Mouse (Mus musculus) intestine, postnatal 0 days (tissue): ENCODE data around the gene Pde4b. TPM values are rescaled to one million over a fixed set of nuclear protein-coding genes. Genes with fewer than 3 reads are reported as not detected.

ENCODE experiments used
- ATAC-seq: fragments of 200-750 bp; cut with Nextera tagmentation; 2 replicates; pipeline ENCODE4 v1.8.0; 2017; ENCODE audit warnings: mild to moderate bottlenecking, moderate TSS enrichment, moderate library complexity
- H3K27ac ChIP-seq: fragments of 300-500 bp; sonication (generic); 2 replicates; pipeline ENCODE4 v1.5.1; 2014; ENCODE audit warnings: mild to moderate bottlenecking, low read depth, low read length, moderate library complexity
- H3K27me3 ChIP-seq: fragments of 300-500 bp; sonication (generic); replicated peaks from 2 replicates; pipeline ENCODE4 v1.6.1; 2014; ENCODE audit warnings: low read length, mixed read lengths; ENCODE audit not compliant: control insufficient read depth, insufficient read depth
- H3K36me3 ChIP-seq: fragments of 300-500 bp; sonication (generic); 2 replicates; pipeline ENCODE4 v1.6.1; 2014; ENCODE audit warnings: mild to moderate bottlenecking, moderate library complexity; ENCODE audit not compliant: control insufficient read depth, insufficient read depth
- H3K4me1 ChIP-seq: fragments of 300-500 bp; sonication (generic); replicated peaks from 2 replicates; pipeline ENCODE4 v1.6.1; 2014; ENCODE audit warnings: antibody characterized with exemption, low read length, mixed read lengths; ENCODE audit not compliant: control insufficient read depth, insufficient read depth
- H3K4me2 ChIP-seq: fragments of 300-500 bp; sonication (generic); replicated peaks from 2 replicates; pipeline ENCODE4 v1.6.1; 2014; ENCODE audit warnings: low read depth, mild to moderate bottlenecking, moderate library complexity
- H3K4me3 ChIP-seq: fragments of 300-500 bp; sonication (generic); 2 replicates; pipeline ENCODE4 v1.5.1; 2014; ENCODE audit warnings: low read depth, low read length
- H3K9ac ChIP-seq: fragments of 300-500 bp; sonication (generic); 2 replicates; pipeline ENCODE4 v1.6.1; 2014; ENCODE audit warnings: mild to moderate bottlenecking, low read depth, low read length
- H3K9me3 ChIP-seq: fragments of 300-500 bp; sonication (generic); 2 replicates; pipeline ENCODE4 v1.6.1; 2016; ENCODE audit warnings: mixed run types; ENCODE audit not compliant: control insufficient read depth
- CTCF ChIP-seq: sonication (generic); IDR thresholded peaks from 2 replicates; pipeline ENCODE4 v1.5.1; 2016; ENCODE audit warnings: low read depth, mild to moderate bottlenecking, control low read depth, antibody characterized with exemption, moderate library complexity
- WGBS: fragments of 180-500 bp; shearing (Covaris S2); extraction: QIAGEN DNeasy Blood & Tissue Kit; methylation state at CpG from one replicate; pipeline ENCODE4 v1.1.7; 2014; 5-methylcytosine and 5-hydroxymethylcytosine counted together
- polyA plus RNA-seq: library from polyadenylated mRNA; unstranded; fragments of >200 nt; fragmentation: Nextera tagmentation; extraction: Ambion mirVana; gene quantifications from 2 replicates; pipeline ENCODE4 v1.2.1, GENCODE M21; 2015

Pde4b gene
- polyA plus RNA-seq, 1 experiment from 2014 or later = 6.9 TPM

- H3K9me3 ChIP-seq = no peaks in the 10 kb centered on the region
- H3K27ac ChIP-seq = no peak overlapping the region; the same call in 1 of the 2 replicates
- no peak overlapping the region for H3K4me2 ChIP-seq
- no peak for TF ChIP-seq CTCF
- whole genome bisulfite sequencing = 43% methylated on average over 6 of the region's 6 CpGs
- no peaks in the 10 kb centered on the region for H3K36me3 ChIP-seq
- H3K27me3 ChIP-seq = no peaks in the 10 kb centered on the region
- H3K4me3 ChIP-seq = no peak overlapping the region
- no peak for ATAC-seq
- H3K9ac ChIP-seq = no peak overlapping the region
- no peaks in the 10 kb centered on the region for H3K4me1 ChIP-seq
These were observed 497.4 kb downstream of the Pde4b start for GRCm38 (mm10) chr4:102584601-102585265.

GRCm38 (mm10) chr4:102585541-102585940 lies 498.2 kb downstream of the Pde4b start:
- WGBS = 64% methylated on average over 3 of the region's 4 CpGs
- H3K27me3 ChIP-seq = no peaks in the 10 kb centered on the region
- TF ChIP-seq CTCF = no peak
- no peaks in the 10 kb centered on the region for H3K9me3 ChIP-seq
- no peaks in the 10 kb centered on the region for H3K4me1 ChIP-seq
- no peak overlapping the region for H3K27ac ChIP-seq
- H3K4me3 ChIP-seq = no peak overlapping the region
- no peak overlapping the region for H3K9ac ChIP-seq
- no peak for ATAC-seq
- H3K36me3 ChIP-seq = no peaks in the 10 kb centered on the region
- no peak overlapping the region for H3K4me2 ChIP-seq

- H3K4me2 ChIP-seq = no peak overlapping the region
- WGBS = 88% methylated on average over 3 of the region's 3 CpGs
- H3K27me3 ChIP-seq = no peaks in the 10 kb centered on the region
- H3K9ac ChIP-seq = no peak overlapping the region
- no peak for ATAC-seq
- H3K27ac ChIP-seq = no peak overlapping the region
- no peaks in the 10 kb centered on the region for H3K4me1 ChIP-seq
- no peaks in the 10 kb centered on the region for H3K36me3 ChIP-seq
- TF ChIP-seq CTCF = no peak
- H3K9me3 ChIP-seq = no peaks in the 10 kb centered on the region
- no peak overlapping the region for H3K4me3 ChIP-seq
These were observed 499.4 kb downstream of the Pde4b start for GRCm38 (mm10) chr4:102586787-102587186.

GRCm38 (mm10) chr4:102588668-102589455 lies 501.5 kb downstream of the Pde4b start:
- Histone ChIP-seq H3K27me3 (no peaks in the 10 kb centered on the region), H3K27ac (no peak overlapping the region), H3K9me3 (no peaks in the 10 kb centered on the region), H3K9ac (no peak overlapping the region), H3K36me3 (no peaks in the 10 kb centered on the region), H3K4me3 (peak overlapping the region; percentile 9), H3K4me2 (peak overlapping the region; percentile 51), H3K4me1 (no peaks in the 10 kb centered on the region)
- ATAC-seq = no peak
- TF ChIP-seq CTCF = no peak
- 50% methylated on average over 12 of the region's 12 CpGs for WGBS

- WGBS = 13% methylated on average over 9 of the region's 9 CpGs
- Histone ChIP-seq H3K27me3 (no peaks in the 10 kb centered on the region), H3K27ac (no peak overlapping the region), H3K36me3 (no peaks in the 10 kb centered on the region), H3K4me2 (peak overlapping the region; percentile 51), H3K4me1 (no peaks in the 10 kb centered on the region), H3K4me3 (peak overlapping the region; percentile 7; the same call in 1 of the 2 replicates), H3K9ac (peak overlapping the region; percentile 13; the same call in 1 of the 2 replicates), H3K9me3 (no peaks in the 10 kb centered on the region)
- no peak for ATAC-seq
- TF ChIP-seq CTCF = no peak
These were observed 502.2 kb downstream of the Pde4b start for GRCm38 (mm10) chr4:102589537-102590031.

- TF ChIP-seq CTCF = no peak
- ATAC-seq = no peak
- Histone ChIP-seq H3K27me3 (no peaks in the 10 kb centered on the region), H3K9ac (no peak overlapping the region), H3K4me3 (no peak overlapping the region), H3K27ac (no peak overlapping the region), H3K36me3 (no peaks in the 10 kb centered on the region; the same call in 1 of the 2 replicates), H3K4me1 (no peaks in the 10 kb centered on the region), H3K9me3 (no peaks in the 10 kb centered on the region), H3K4me2 (no peak overlapping the region)
- 71% methylated on average over 4 of the region's 4 CpGs for WGBS
These were observed 504.5 kb downstream of the Pde4b start for GRCm38 (mm10) chr4:102591798-102592197.
